In genomic region chr2:32601417-32602065, GRCm38 (mm10) we compare ENCODE assay signal across 8 mouse cellular contexts. TPM values are rescaled to one million over a fixed set of nuclear protein-coding genes. Genes with fewer than 3 reads are reported as not detected.
DNase-seq lines count a peak whose midpoint lies in the region; ATAC-seq and TF ChIP-seq lines count a peak whose summit lies in the region.
"Had no signal": no experiment of that assay in that cellular context is flagged by ENCODE, and none has a peak within 500 bp of the region (broad histone marks: within the 10 kb centered on the region; RNA-seq: fewer than 3 reads in every experiment).

No protein-coding gene starts in this region.

- 44% methylated on average over 8 of the region's 8 CpGs for WGBS in midbrain, embryonic 11.5 days
- WGBS in midbrain, embryonic 15.5 days = 39% methylated on average over 8 of the region's 8 CpGs
- 39% methylated on average over 8 of the region's 8 CpGs for WGBS in bone marrow, adult 2 months
- WGBS in liver, adult 2 months = 43% methylated on average over 8 of the region's 8 CpGs

- no peak overlapping the region for H3K27ac ChIP-seq in midbrain, embryonic 11.5 days (ENCODE audit: low read depth, low read length)
- H3K27ac ChIP-seq in midbrain, embryonic 15.5 days = no peak overlapping the region
- H3K27ac ChIP-seq in bone marrow, adult 2 months (ENCODE audit: control insufficient read depth, insufficient read depth, low read depth, low read length, poor library complexity) = no peak overlapping the region
- H3K27ac ChIP-seq in liver, adult 2 months (replicated peaks; ENCODE audit: insufficient read depth, low read depth, low read length) = no peak overlapping the region

- peak; percentile 76 for TF ChIP-seq CTCF in bone marrow, adult 2 months (IDR thresholded peaks at IDR 0.05; ENCODE audit: control insufficient read depth, insufficient read depth, low read length)
- peak; percentile 79 for TF ChIP-seq CTCF in liver, adult 2 months (IDR thresholded peaks at IDR 0.05; ENCODE audit: low read depth, low read length)

- H3K36me3 ChIP-seq in midbrain, embryonic 11.5 days (ENCODE audit: control insufficient read depth, insufficient read depth, low read length) = no peaks in the 10 kb centered on the region
- no peaks in the 10 kb centered on the region for H3K36me3 ChIP-seq in midbrain, embryonic 15.5 days (replicated peaks)
- H3K36me3 ChIP-seq in liver, adult 2 months (ENCODE audit: control insufficient read depth, insufficient read depth, low read length) = no peaks in the 10 kb centered on the region

- no peak for DNase-seq in midbrain, embryonic 11.5 days (ENCODE audit: low spot score, missing footprints)
- no peak for DNase-seq in liver, adult 2 months (ENCODE audit: extremely low read depth, low read depth, low spot score)
- peak; percentile 70 to 76 for DNase-seq in natural killer cell, adult 2 months (ENCODE audit: low spot score in 2 of 2)
- no peak for DNase-seq in right cerebral cortex, postnatal 4 days

- no peaks in the 10 kb centered on the region for H3K27me3 ChIP-seq in midbrain, embryonic 11.5 days (ENCODE audit: control insufficient read depth, insufficient read depth, low read length)
- no peaks in the 10 kb centered on the region for H3K27me3 ChIP-seq in midbrain, embryonic 15.5 days (replicated peaks)
- H3K27me3 ChIP-seq in liver, adult 2 months (ENCODE audit: control insufficient read depth, insufficient read depth, low read length) = no peaks in the 10 kb centered on the region

- H3K4me2 ChIP-seq in midbrain, embryonic 11.5 days = no peak overlapping the region
- no peak overlapping the region for H3K4me2 ChIP-seq in midbrain, embryonic 15.5 days

- no peaks in the 10 kb centered on the region for H3K4me1 ChIP-seq in midbrain, embryonic 11.5 days (ENCODE audit: control insufficient read depth, insufficient read depth, low read length)
- H3K4me1 ChIP-seq in midbrain, embryonic 15.5 days = 0 out of 2 replicates have a peak, but pooled peaks cover 5% of the 10 kb centered on the region
- H3K4me1 ChIP-seq in bone marrow, adult 2 months (ENCODE audit: control insufficient read depth, insufficient read depth, low read length) = peaks cover 1% of the 10 kb centered on the region; the same call in 1 of the 2 replicates
- no peaks in the 10 kb centered on the region for H3K4me1 ChIP-seq in liver, adult 2 months (ENCODE audit: control insufficient read depth, insufficient read depth, low read length)

- ATAC-seq in midbrain, embryonic 11.5 days (ENCODE audit: low FRiP score) = peak; percentile 60; the same call in 1 of the 2 replicates
- ATAC-seq in midbrain, embryonic 15.5 days (replicated peaks) = no peak
- peak; percentile 66 for ATAC-seq in erythroid progenitor cell, adult 5-6 weeks (replicated peaks; ENCODE audit: low FRiP score, poor library complexity, severe bottlenecking)

- H3K9me3 ChIP-seq in midbrain, embryonic 11.5 days (ENCODE audit: control insufficient read depth, low read length) = no peaks in the 10 kb centered on the region
- H3K9me3 ChIP-seq in midbrain, embryonic 15.5 days = no peaks in the 10 kb centered on the region

- no peaks in the 10 kb centered on the region for H3K79me2 ChIP-seq in liver, adult 2 months (ENCODE audit: control insufficient read depth, insufficient read depth, low read length)

- H3K4me3 ChIP-seq in midbrain, embryonic 11.5 days (ENCODE audit: low read depth, low read length) = no peak overlapping the region
- H3K4me3 ChIP-seq in midbrain, embryonic 15.5 days = no peak overlapping the region
- H3K4me3 ChIP-seq in bone marrow, adult 2 months (replicated peaks; ENCODE audit: control insufficient read depth, low read depth, low read length) = no peak overlapping the region
- no peak overlapping the region for H3K4me3 ChIP-seq in liver, adult 2 months (ENCODE audit: insufficient read depth, low read depth, low read length)

- TF ChIP-seq POLR2A in bone marrow, adult 2 months (IDR thresholded peaks at IDR 0.05; ENCODE audit: borderline replicate concordance, control insufficient read depth, low read depth, low read length) = no peak
- TF ChIP-seq POLR2A in liver, adult 2 months (IDR thresholded peaks at IDR 0.05; ENCODE audit: extremely low read depth, insufficient read depth, low read length) = no peak

- H3K9ac ChIP-seq in midbrain, embryonic 11.5 days (ENCODE audit: low read length) = no peak overlapping the region
- H3K9ac ChIP-seq in midbrain, embryonic 15.5 days = no peak overlapping the region
- H3K9ac ChIP-seq in liver, adult 2 months (ENCODE audit: low read depth, low read length) = no peak overlapping the region

RNA-seq across cellular contexts. Expression of gene St6galnac6, which starts 2.0 kb away (rescaled TPM):
- 3.4 and 4.5 TPM in 2 replicates for polyA plus RNA-seq in midbrain, embryonic 11.5 days (2014; fragmentation: Nextera tagmentation; extraction: Ambion mirVana)
- 24.2 and 26.9 TPM in 2 replicates for polyA plus RNA-seq in midbrain, embryonic 15.5 days (2015; fragmentation: Nextera tagmentation; extraction: Ambion mirVana)
- 13.3 and 25.7 TPM in 2 replicates for polyA plus RNA-seq in bone marrow, adult 2 months (2011; ENCODE audit: insufficient read depth, insufficient read length, low replicate concordance, missing spikeins)
- not detected in 2 replicates for total RNA-seq in erythroid progenitor cell, adult 5-6 weeks (2015; ENCODE audit: low replicate concordance)
- 0.64 and 3.9 TPM in 2 replicates for total RNA-seq in erythroid progenitor cell, adult 5-6 weeks (2017; ENCODE audit: low replicate concordance)
- 38.0 and 45.6 TPM in 2 replicates for total RNA-seq in liver, adult 2 months (2014; rRNA removed)
- polyA plus RNA-seq in liver, adult 2 months (2012; rRNA removed) = 90.0 and 134 TPM in 2 replicates

RNA-seq across cellular contexts. Expression of gene St6galnac4, which starts 14.6 kb away (rescaled TPM):
- polyA plus RNA-seq in midbrain, embryonic 11.5 days (2014; fragmentation: Nextera tagmentation; extraction: Ambion mirVana) = 13.2 and 13.6 TPM in 2 replicates
- 33.3 and 36.5 TPM in 2 replicates for polyA plus RNA-seq in midbrain, embryonic 15.5 days (2015; fragmentation: Nextera tagmentation; extraction: Ambion mirVana)
- 8.6 and 18.7 TPM in 2 replicates for polyA plus RNA-seq in bone marrow, adult 2 months (2011; ENCODE audit: insufficient read depth, insufficient read length, low replicate concordance, missing spikeins)
- 2.9 and 3.8 TPM in 2 replicates for total RNA-seq in erythroid progenitor cell, adult 5-6 weeks (2015; ENCODE audit: low replicate concordance)
- total RNA-seq in erythroid progenitor cell, adult 5-6 weeks (2017; ENCODE audit: low replicate concordance) = 2.3 and 2.4 TPM in 2 replicates
- total RNA-seq in liver, adult 2 months (2014; rRNA removed) = 0.74 and 1.2 TPM in 2 replicates
- polyA plus RNA-seq in liver, adult 2 months (2012; rRNA removed) = 2.2 and 2.5 TPM in 2 replicates

RNA-seq across cellular contexts. Expression of gene Ak1, which starts 20.0 kb away (rescaled TPM):
- polyA plus RNA-seq in midbrain, embryonic 11.5 days (2014; fragmentation: Nextera tagmentation; extraction: Ambion mirVana) = 18.3 and 22.0 TPM in 2 replicates
- 97.6 and 101 TPM in 2 replicates for polyA plus RNA-seq in midbrain, embryonic 15.5 days (2015; fragmentation: Nextera tagmentation; extraction: Ambion mirVana)
- polyA plus RNA-seq in bone marrow, adult 2 months (2011; ENCODE audit: insufficient read depth, insufficient read length, low replicate concordance, missing spikeins) = 4.0 and 9.1 TPM in 2 replicates
- 0.84 TPM in 1 of 2 replicates, not detected in the other for total RNA-seq in erythroid progenitor cell, adult 5-6 weeks (2015; ENCODE audit: low replicate concordance)
- total RNA-seq in erythroid progenitor cell, adult 5-6 weeks (2017; ENCODE audit: low replicate concordance) = not detected in 2 replicates
- 0.47 and 1.4 TPM in 2 replicates for total RNA-seq in liver, adult 2 months (2014; rRNA removed)
- 0.26 and 0.34 TPM in 2 replicates for polyA plus RNA-seq in liver, adult 2 months (2012; rRNA removed)

RNA-seq across cellular contexts. Expression of gene 9430097D07Rik, which starts 26.1 kb away (rescaled TPM):
- polyA plus RNA-seq in midbrain, embryonic 11.5 days (2014; fragmentation: Nextera tagmentation; extraction: Ambion mirVana) = 0.25 and 0.49 TPM in 2 replicates
- 0.60 and 0.86 TPM in 2 replicates for polyA plus RNA-seq in midbrain, embryonic 15.5 days (2015; fragmentation: Nextera tagmentation; extraction: Ambion mirVana)
- not detected in 2 replicates for polyA plus RNA-seq in bone marrow, adult 2 months (2011; ENCODE audit: insufficient read depth, insufficient read length, low replicate concordance, missing spikeins)
- total RNA-seq in erythroid progenitor cell, adult 5-6 weeks (2015; ENCODE audit: low replicate concordance) = not detected in 2 replicates
- total RNA-seq in erythroid progenitor cell, adult 5-6 weeks (2017; ENCODE audit: low replicate concordance) = 0.90 TPM in 1 of 2 replicates, not detected in the other
- total RNA-seq in liver, adult 2 months (2014; rRNA removed) = not detected in 2 replicates
- not detected in 2 replicates for polyA plus RNA-seq in liver, adult 2 months (2012; rRNA removed)
- polyA plus RNA-seq: heart, embryonic 14.5 days had no signal

RNA-seq across cellular contexts. Expression of gene Pip5kl1, which starts 26.9 kb away (rescaled TPM):
- 2.0 and 2.1 TPM in 2 replicates for polyA plus RNA-seq in midbrain, embryonic 11.5 days (2014; fragmentation: Nextera tagmentation; extraction: Ambion mirVana)
- polyA plus RNA-seq in midbrain, embryonic 15.5 days (2015; fragmentation: Nextera tagmentation; extraction: Ambion mirVana) = 11.3 and 11.8 TPM in 2 replicates
- not detected in 2 replicates for polyA plus RNA-seq in bone marrow, adult 2 months (2011; ENCODE audit: insufficient read depth, insufficient read length, low replicate concordance, missing spikeins)
- not detected in 2 replicates for total RNA-seq in erythroid progenitor cell, adult 5-6 weeks (2015; ENCODE audit: low replicate concordance)
- total RNA-seq in erythroid progenitor cell, adult 5-6 weeks (2017; ENCODE audit: low replicate concordance) = not detected in 2 replicates
- total RNA-seq in liver, adult 2 months (2014; rRNA removed) = not detected in 2 replicates
- polyA plus RNA-seq in liver, adult 2 months (2012; rRNA removed) = not detected in 2 replicates
- polyA plus RNA-seq: heart, embryonic 14.5 days had no signal

Comparison
In these comparisons a context has a peak if more than half of its experiments do, and no peak if none do; other contexts are left out.
1. DNase-seq: peak in natural killer cell, adult 2 months (2 of 2); none in midbrain, embryonic 11.5 days (single experiment), liver, adult 2 months (single experiment) and right cerebral cortex, postnatal 4 days (single experiment).